Comparison of ENCODE assay signal across 8 mouse cellular contexts in the genomic region with DNA sequence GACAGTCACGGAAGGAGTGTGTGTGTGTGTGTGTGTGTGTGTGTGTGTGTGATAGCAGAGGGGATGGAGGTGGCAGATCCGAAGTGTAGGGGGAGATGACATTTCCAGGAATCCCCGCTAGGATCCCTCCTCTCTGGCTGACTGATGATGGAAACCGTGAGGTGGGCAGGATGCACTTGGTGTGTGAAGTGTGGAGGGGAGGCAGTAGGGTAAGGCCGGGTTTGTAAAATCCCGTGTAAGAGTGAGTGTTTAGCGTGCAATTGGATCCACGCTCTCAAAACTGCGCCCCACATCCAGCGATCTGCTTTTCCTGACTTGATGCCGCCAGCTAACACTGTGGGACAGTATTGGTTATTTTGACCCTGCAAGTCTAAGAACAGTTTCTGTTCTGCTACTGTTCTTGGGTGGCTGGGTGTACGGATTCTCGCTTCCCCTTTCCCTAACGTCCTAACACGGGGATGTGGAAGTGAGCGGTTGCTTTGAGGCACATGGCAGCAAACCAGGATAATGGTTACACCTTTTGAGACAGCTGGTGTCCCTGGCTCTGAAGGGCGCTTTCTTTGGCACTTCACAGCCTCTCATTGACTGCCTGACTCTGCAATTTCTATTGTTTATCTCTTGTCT. TPM values are rescaled to one million over a fixed set of nuclear protein-coding genes. Genes with fewer than 3 reads are reported as not detected.
DNase-seq lines count a peak whose midpoint lies in the region; ATAC-seq and TF ChIP-seq lines count a peak whose summit lies in the region.

No protein-coding gene starts in this region.

- intact Hi-C loops in left cerebral cortex, postnatal 25 days (cut with DNase I), result loop anchor here (2.0 to 5.0 kb wide), 4 partner anchors 103 to 217 kb away; no protein-coding TSS in a partner anchor

- peak overlapping the region; percentile 98 for H3K27ac ChIP-seq in layer of hippocampus, adult 2 months
- H3K27ac ChIP-seq in midbrain, embryonic 12.5 days (replicated peaks), result peak overlapping the region; percentile 94

- peak overlapping the region; percentile 74 for H3K9ac ChIP-seq in midbrain, embryonic 12.5 days (replicated peaks)

- 2% methylated on average over 17 of the region's 17 CpGs for WGBS in midbrain, embryonic 12.5 days

- ATAC-seq in midbrain, embryonic 12.5 days (ENCODE audit: low FRiP score, low read depth), result peak; percentile 32; the same call in 1 of the 2 replicates
- ATAC-seq in inflammation-experienced regulatory T-cells, adult 6 months, result no peak

- peaks cover 24% of the 10 kb centered on the region for H3K27me3 ChIP-seq in midbrain, embryonic 12.5 days

- DNase-seq in layer of hippocampus, adult 2 months (ENCODE audit: low spot score in 2 of 2), result peak; percentile 20 to 63
- no peak for DNase-seq in layer of hippocampus, postnatal 10 days (ENCODE audit: low spot score in 2 of 2)
- peak; percentile 58 for DNase-seq in cerebellum, adult 11 months
- DNase-seq in frontal cortex, postnatal 25 days (ENCODE audit: low spot score in 2 of 2), result peak; percentile 20 to 59
- DNase-seq in left cerebral cortex, postnatal 25 days (ENCODE audit: low spot score in 2 of 2), result peak; percentile 74
- no peak for DNase-seq in thymus, postnatal 10 days (ENCODE audit: low spot score in 2 of 2)

- no peaks in the 10 kb centered on the region for H3K36me3 ChIP-seq in midbrain, embryonic 12.5 days

- peaks cover 17% of the 10 kb centered on the region for H3K4me1 ChIP-seq in midbrain, embryonic 12.5 days

- peak overlapping the region; percentile 96 for H3K4me3 ChIP-seq in layer of hippocampus, adult 2 months
- H3K4me3 ChIP-seq in midbrain, embryonic 12.5 days, result peak overlapping the region; percentile 67

- no peaks in the 10 kb centered on the region for H3K9me3 ChIP-seq in midbrain, embryonic 12.5 days

- no peak for TF ChIP-seq CTCF in layer of hippocampus, adult 2 months (conservative IDR thresholded peaks at IDR 0.05)

- peak overlapping the region; percentile 74 for H3K4me2 ChIP-seq in midbrain, embryonic 12.5 days (replicated peaks)

RNA-seq across cellular contexts. Expression of a gene that starts 0.7 kb away (rescaled TPM):
- total RNA-seq in layer of hippocampus, adult 2 months (2021), result 100 to 1,000 TPM; 118 to 119 TPM
- 100 to 1,000 TPM; 214 to 218 TPM for total RNA-seq in layer of hippocampus, postnatal 10 days (2021)
- total RNA-seq in left cerebral cortex, postnatal 25 days (2021), result 100 to 1,000 TPM; 116 to 124 TPM
- polyA plus RNA-seq in midbrain, embryonic 12.5 days (2016; fragmentation: Nextera tagmentation; extraction: Ambion mirVana), result 3.5 and 4.0 TPM in 2 replicates
- polyA plus RNA-seq in inflammation-experienced regulatory T-cells, adult 6 months (2017; shearing (Covaris generic)), result under 1 TPM in 1 of 3 experiments, not detected in 2; 0.16 TPM

Comparison
In these comparisons a context has a peak if more than half of its experiments do, and no peak if none do; other contexts are left out.
1. DNase-seq: peak in layer of hippocampus, adult 2 months (2 of 2), cerebellum, adult 11 months (single experiment), frontal cortex, postnatal 25 days (2 of 2) and left cerebral cortex, postnatal 25 days (2 of 2); none in layer of hippocampus, postnatal 10 days (0 of 2) and thymus, postnatal 10 days (0 of 2).